Mouse (Mus musculus): ENCODE data around the gene Gpr39.

DNA sequence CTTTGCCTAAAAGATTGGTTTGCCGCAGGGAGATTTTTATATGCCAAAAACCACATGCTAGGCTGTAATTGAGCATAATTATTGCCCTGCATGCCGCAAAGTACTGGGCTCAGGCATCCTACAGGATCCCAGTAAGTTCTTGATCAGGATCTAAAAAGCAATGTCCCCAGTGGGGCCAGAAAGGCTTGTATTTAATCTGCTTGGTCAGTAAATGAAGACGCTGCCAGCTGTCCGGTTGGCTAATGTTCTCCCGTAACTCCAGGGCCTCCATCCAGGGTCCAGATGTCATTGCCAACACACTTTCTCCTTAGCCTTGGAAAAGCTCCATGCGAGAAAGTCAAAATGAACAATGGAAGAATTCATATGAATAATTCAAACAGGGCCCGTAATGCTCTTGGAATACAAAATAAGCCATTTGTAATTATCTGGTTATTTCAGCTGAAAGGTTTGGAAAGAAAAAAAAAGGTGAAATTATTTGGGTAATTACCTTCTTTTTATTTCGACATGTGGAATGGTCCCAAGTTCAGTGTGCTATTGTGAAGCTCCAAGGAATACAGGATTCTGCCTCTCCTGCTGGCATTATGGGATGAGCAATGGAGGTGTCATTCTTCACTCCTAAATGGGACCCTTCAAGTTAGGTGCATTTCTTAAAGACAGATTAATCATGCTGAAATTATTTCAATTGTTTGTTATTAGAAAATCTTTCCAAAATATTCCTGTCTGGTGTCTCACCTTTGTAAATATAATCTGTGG is 37.1 kb upstream of the Gpr39 start:
- no peak for TF ChIP-seq CTCF (IDR thresholded peaks at IDR 0.05; ENCODE audit: borderline replicate concordance, insufficient read depth, low read depth, low read length)
- TF ChIP-seq POLR2A (IDR thresholded peaks at IDR 0.05; ENCODE audit: borderline replicate concordance, insufficient read depth, low read length): no peak
